Mouse (Mus musculus) heart, embryonic 14.5 days (tissue): ENCODE measurements around the gene Sumf1. TPM values are rescaled to one million over a fixed set of nuclear protein-coding genes. Genes with fewer than 3 reads are reported as not detected.
A peak's percentile ranks its signal among the peaks of the same experiment; 100 is the strongest.

ENCODE experiments used
- ATAC-seq: fragments of 200-750 bp; cut with Nextera tagmentation; 2 replicates; pipeline ENCODE4 v1.8.0; 2017; ENCODE audit warnings: low read depth, moderate TSS enrichment; ENCODE audit not compliant: insufficient number of reproducible peaks, insufficient read depth, low FRiP score
- H3K27ac ChIP-seq, 2 experiments: fragments of 200-500 bp in 1 of 2; fragments of 300-500 bp in 1 of 2; sonication (generic) in 1 of 2; replicated peaks in 1 of 2; 2 replicates each; pipeline ENCODE4 v1.5.1; 2012 to 2014; ENCODE audit warnings: low read depth in 2 of 2, low read length in 2 of 2, control low read depth in 1 of 2, mild to moderate bottlenecking in 1 of 2, mixed read lengths in 1 of 2; ENCODE audit not compliant: control insufficient read depth in 1 of 2, insufficient read depth in 1 of 2
- H3K27me3 ChIP-seq: fragments of 300-500 bp; sonication (generic); 2 replicates; pipeline ENCODE4 v1.6.1; 2014; ENCODE audit warnings: mild to moderate bottlenecking, low read length, control low read depth; ENCODE audit not compliant: control insufficient read depth, insufficient read depth
- H3K36me3 ChIP-seq: fragments of 300-500 bp; sonication (generic); 2 replicates; pipeline ENCODE4 v1.6.1; 2014; ENCODE audit warnings: mild to moderate bottlenecking, control low read depth, low read length, mixed read lengths; ENCODE audit not compliant: control insufficient read depth, insufficient read depth
- H3K4me1 ChIP-seq, 2 experiments: fragments of 200-500 bp in 1 of 2; fragments of 300-500 bp in 1 of 2; sonication (generic) in 1 of 2; 2 replicates each; pipeline ENCODE4 v1.6.1; 2012 to 2014; ENCODE audit warnings: low read length in 2 of 2, control low read depth in 1 of 2, mixed read lengths in 1 of 2; ENCODE audit not compliant: control insufficient read depth in 2 of 2, insufficient read depth in 2 of 2
- H3K4me2 ChIP-seq: fragments of 300-500 bp; sonication (generic); 2 replicates; pipeline ENCODE4 v1.6.1; 2014; ENCODE audit warnings: mild to moderate bottlenecking, low read length
- H3K4me3 ChIP-seq, 2 experiments: fragments of 200-500 bp in 1 of 2; fragments of 300-500 bp in 1 of 2; sonication (generic) in 1 of 2; 2 replicates each; pipeline ENCODE4 v1.5.1; 2012 to 2014; ENCODE audit warnings: low read length in 2 of 2, mild to moderate bottlenecking in 2 of 2, control low read depth in 1 of 2, low read depth in 1 of 2, moderate library complexity in 1 of 2; ENCODE audit not compliant: control insufficient read depth in 1 of 2, insufficient read depth in 1 of 2
- H3K9ac ChIP-seq: fragments of 300-500 bp; sonication (generic); 2 replicates; pipeline ENCODE4 v1.6.1; 2014; ENCODE audit warnings: mild to moderate bottlenecking, low read length
- H3K9me3 ChIP-seq: fragments of 300-500 bp; sonication (generic); 2 replicates; pipeline ENCODE4 v1.6.1; 2016; ENCODE audit warnings: low read length, control low read depth; ENCODE audit not compliant: control insufficient read depth
- WGBS: fragments of 180-500 bp; shearing (Covaris S2); extraction: QIAGEN DNeasy Blood & Tissue Kit; methylation state at CpG from one replicate; pipeline ENCODE4 v1.1.7; 2014; 5-methylcytosine and 5-hydroxymethylcytosine counted together
- polyA plus RNA-seq: library from polyadenylated mRNA; unstranded; fragments of >200 nt; fragmentation: Nextera tagmentation; extraction: Ambion mirVana; gene quantifications from 2 replicates; pipeline ENCODE4 v1.2.1, GENCODE M21; 2014

Sumf1 gene
- polyA plus RNA-seq, 1 experiment from 2014 or later = 23.8 TPM

DNA sequence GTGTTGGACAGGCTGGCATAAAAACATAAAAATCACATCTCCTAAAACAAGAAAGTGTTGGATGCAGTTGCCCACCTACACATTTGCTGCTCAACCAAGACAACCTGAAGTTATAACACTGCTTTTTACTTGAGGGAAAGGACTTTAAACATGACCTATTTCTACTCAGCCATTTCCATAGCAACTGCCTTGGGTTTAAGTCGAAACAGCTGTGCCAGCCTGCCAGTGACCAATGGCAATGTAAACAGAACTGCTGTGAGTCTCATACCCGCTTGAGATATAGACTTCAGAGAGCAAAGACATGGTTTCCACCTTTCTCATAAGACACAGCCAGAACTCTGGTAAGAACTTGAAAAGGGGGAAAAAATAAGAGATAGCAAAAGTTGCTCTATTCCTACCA is 24.8 kb downstream of the Sumf1 start:
- no peaks in the 10 kb centered on the region for H3K27me3 ChIP-seq
- H3K4me3 ChIP-seq = no peak overlapping the region
- no peak overlapping the region for H3K27ac ChIP-seq
- WGBS = 70% methylated on average over 2 of the region's 2 CpGs
- H3K36me3 ChIP-seq = no peaks in the 10 kb centered on the region
- H3K9me3 ChIP-seq = no peaks in the 10 kb centered on the region
- no peak for ATAC-seq
- no peak overlapping the region for H3K4me2 ChIP-seq
- H3K9ac ChIP-seq = no peak overlapping the region
- H3K4me1 ChIP-seq = peaks cover 0 to 2% of the 10 kb centered on the region in 2 experiments; a peak in 1 of 4 replicates

- H3K9me3 ChIP-seq = no peaks in the 10 kb centered on the region
- no peak for ATAC-seq
- 41% methylated on average over 6 of the region's 6 CpGs for WGBS
- 0 out of 2 replicates have a peak overlapping the region, but pooled peaks have one; percentile 12 for H3K4me2 ChIP-seq
- no peak overlapping the region for H3K27ac ChIP-seq
- no peaks in the 10 kb centered on the region for H3K36me3 ChIP-seq
- H3K9ac ChIP-seq = no peak overlapping the region
- H3K4me3 ChIP-seq = no peak overlapping the region
- H3K4me1 ChIP-seq = peaks cover 7 to 11% of the 10 kb centered on the region in 2 experiments
- H3K27me3 ChIP-seq = no peaks in the 10 kb centered on the region
Measured at GRCm38 (mm10) chr6:108156881-108157280, 28.5 kb downstream of the Sumf1 start.

DNA sequence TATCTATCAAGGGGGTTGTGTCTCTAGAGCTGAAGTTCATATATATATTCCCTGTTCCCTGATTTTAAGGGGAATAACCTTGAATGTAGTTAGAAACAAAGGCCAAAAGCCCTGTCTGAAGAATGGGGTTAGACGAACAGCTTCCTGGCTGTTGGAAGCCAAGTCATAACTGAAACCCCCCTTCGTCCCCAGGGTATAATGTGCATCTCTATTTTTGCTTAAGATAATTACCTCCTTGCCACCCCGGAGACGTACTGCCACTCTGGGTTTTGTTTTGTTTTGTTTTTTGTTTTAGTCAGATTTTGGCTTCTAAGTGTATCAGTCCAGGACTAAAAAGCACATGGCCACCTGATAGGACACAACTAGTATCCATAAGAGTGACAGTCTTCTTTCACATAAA is 31.1 kb downstream of the Sumf1 start:
- Histone ChIP-seq H3K27me3 (no peaks in the 10 kb centered on the region), H3K4me2 (no peak overlapping the region), H3K27ac (no peak overlapping the region), H3K4me1 (peaks cover 7 to 11% of the 10 kb centered on the region in 2 experiments), H3K9ac (no peak overlapping the region), H3K36me3 (peaks cover 6% of the 10 kb centered on the region; the same call in 1 of the 2 replicates), H3K9me3 (no peaks in the 10 kb centered on the region), H3K4me3 (no peak overlapping the region)
- 92% methylated on average over 4 of the region's 4 CpGs for WGBS
- no peak for ATAC-seq

- H3K27ac ChIP-seq = no peak overlapping the region
- no peak overlapping the region for H3K9ac ChIP-seq
- H3K36me3 ChIP-seq = peaks cover 6% of the 10 kb centered on the region; the same call in 1 of the 2 replicates
- WGBS = 71% methylated on average over 9 of the region's 9 CpGs
- H3K9me3 ChIP-seq = no peaks in the 10 kb centered on the region
- H3K4me1 ChIP-seq = peaks cover 7 to 11% of the 10 kb centered on the region in 2 experiments
- no peaks in the 10 kb centered on the region for H3K27me3 ChIP-seq
- no peak overlapping the region for H3K4me3 ChIP-seq
- no peak for ATAC-seq
- no peak overlapping the region for H3K4me2 ChIP-seq
Measured at GRCm38 (mm10) chr6:108152661-108153269, 32.6 kb downstream of the Sumf1 start.

DNA sequence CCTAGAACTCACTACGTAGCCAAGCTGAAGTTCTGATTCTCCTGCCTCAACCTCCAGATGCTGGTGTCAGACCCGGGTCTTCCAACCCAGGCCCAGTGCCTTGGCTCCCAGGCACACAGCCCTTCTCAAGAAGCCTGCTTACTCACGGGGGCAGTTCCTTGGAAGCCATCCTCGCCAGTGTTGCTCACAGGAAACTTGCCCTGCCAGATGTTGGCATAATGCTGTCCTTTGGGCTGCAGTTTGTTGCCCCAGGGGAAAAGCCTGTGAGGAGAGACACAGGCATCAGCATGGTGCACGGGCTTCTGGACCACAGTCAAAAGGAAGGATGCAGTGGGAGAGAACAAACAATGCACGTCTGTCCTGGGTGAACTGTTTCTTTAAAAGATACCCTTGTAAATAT is 33.3 kb downstream of the Sumf1 start:
- H3K4me3 ChIP-seq = no peak overlapping the region
- no peak overlapping the region for H3K9ac ChIP-seq
- 61% methylated on average over 6 of the region's 6 CpGs for WGBS
- H3K4me2 ChIP-seq = no peak overlapping the region
- peaks cover 6% of the 10 kb centered on the region; the same call in 1 of the 2 replicates for H3K36me3 ChIP-seq
- H3K27ac ChIP-seq = no peak overlapping the region
- H3K9me3 ChIP-seq = no peaks in the 10 kb centered on the region
- no peak for ATAC-seq
- H3K27me3 ChIP-seq = no peaks in the 10 kb centered on the region
- H3K4me1 ChIP-seq = peaks cover 7 to 10% of the 10 kb centered on the region in 2 experiments

GRCm38 (mm10) chr6:108149235-108149634 is 36.1 kb downstream of the Sumf1 start:
- H3K36me3 ChIP-seq = peaks cover 8% of the 10 kb centered on the region; the same call in 1 of the 2 replicates

DNA sequence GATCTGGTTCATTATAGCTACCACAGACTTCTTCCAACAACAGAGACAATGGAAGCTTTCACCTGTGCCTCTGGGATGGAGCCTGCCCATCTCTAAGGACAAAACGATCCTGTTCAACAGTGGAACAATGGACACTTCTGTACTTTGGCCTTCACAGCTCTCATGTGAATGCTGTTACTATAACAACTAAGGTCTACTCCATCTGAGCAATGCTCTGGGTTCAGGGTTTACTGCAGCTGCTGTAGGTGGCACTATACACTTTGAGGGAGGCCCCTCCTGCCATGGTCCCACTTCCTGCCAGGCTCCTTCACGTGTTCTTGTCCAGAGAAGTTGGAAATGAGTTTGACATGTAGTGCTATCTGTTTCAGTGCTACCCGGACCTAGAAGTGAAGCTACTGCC is 36.9 kb downstream of the Sumf1 start:
- ATAC-seq = no peak
- Histone ChIP-seq H3K4me3 (no peak overlapping the region), H3K4me2 (no peak overlapping the region), H3K9ac (no peak overlapping the region), H3K27me3 (no peaks in the 10 kb centered on the region), H3K36me3 (peaks cover 9% of the 10 kb centered on the region; the same call in 1 of the 2 replicates), H3K4me1 (peaks cover 7 to 8% of the 10 kb centered on the region in 2 experiments), H3K27ac (no peak overlapping the region), H3K9me3 (no peaks in the 10 kb centered on the region)
- WGBS = 58% methylated on average over 3 of the region's 3 CpGs

More at GRCm38 (mm10) chr6:108149235-108149634, 36.1 kb downstream of the Sumf1 start:
- peaks cover 7 to 8% of the 10 kb centered on the region in 2 experiments for H3K4me1 ChIP-seq
- H3K27ac ChIP-seq = no peak overlapping the region
- no peak for ATAC-seq
- no peak overlapping the region for H3K9ac ChIP-seq
- WGBS = 88% methylated on average over 4 of the region's 4 CpGs
- no peaks in the 10 kb centered on the region for H3K27me3 ChIP-seq
- no peak overlapping the region for H3K4me3 ChIP-seq
- H3K4me2 ChIP-seq = no peak overlapping the region
- no peaks in the 10 kb centered on the region for H3K9me3 ChIP-seq

- no peak overlapping the region for H3K4me3 ChIP-seq
- no peaks in the 10 kb centered on the region for H3K4me1 ChIP-seq
- ATAC-seq = no peak
- H3K36me3 ChIP-seq = peaks cover 8% of the 10 kb centered on the region; the same call in 1 of the 2 replicates
- no peak overlapping the region for H3K27ac ChIP-seq
- 82% methylated on average over 4 of the region's 4 CpGs for WGBS
- no peak overlapping the region for H3K9ac ChIP-seq
- H3K4me2 ChIP-seq = no peak overlapping the region
- no peaks in the 10 kb centered on the region for H3K27me3 ChIP-seq
- no peaks in the 10 kb centered on the region for H3K9me3 ChIP-seq
Measured at GRCm38 (mm10) chr6:108146637-108147036, 38.7 kb downstream of the Sumf1 start.
